Mouse (Mus musculus): ENCODE results near the gene Syndig1. TPM values are rescaled to one million over a fixed set of nuclear protein-coding genes. Genes with fewer than 3 reads are reported as not detected.

Syndig1 gene
- total and polyA plus RNA-seq, 2 experiments, result not detected

DNA sequence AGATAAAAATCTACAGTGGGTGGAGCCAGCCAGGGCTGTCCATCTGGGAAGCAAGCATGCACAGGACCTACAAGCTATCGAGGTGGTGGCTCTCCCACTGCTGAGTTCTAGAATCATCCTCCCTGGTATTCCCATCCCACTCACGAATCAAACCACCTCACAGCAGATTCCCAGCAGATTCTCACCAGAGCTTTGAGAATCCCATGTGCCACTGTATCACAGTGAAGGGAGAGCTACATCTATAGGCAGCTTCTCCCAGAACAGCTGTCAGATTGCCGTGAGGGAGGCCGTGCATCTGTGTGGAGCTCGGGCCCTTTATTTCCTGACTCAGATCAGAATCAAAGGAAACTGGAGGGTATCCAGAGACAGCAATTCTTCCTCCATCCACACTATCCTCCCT lies 101.0 kb downstream of the Syndig1 start:
- 71% methylated on average over 5 of the region's 5 CpGs for WGBS
- no peaks in the 10 kb centered on the region for H3K27me3 ChIP-seq (ENCODE audit: control insufficient read depth, insufficient read depth, low read length)
- no peaks in the 10 kb centered on the region for H3K36me3 ChIP-seq (ENCODE audit: control insufficient read depth, insufficient read depth, low read length)
- no peak overlapping the region for H3K4me3 ChIP-seq (ENCODE audit: insufficient read depth, low read depth, low read length)
- H3K9ac ChIP-seq (ENCODE audit: low read depth, low read length), result no peak overlapping the region
- H3K27ac ChIP-seq (replicated peaks; ENCODE audit: insufficient read depth, low read depth, low read length), result no peak overlapping the region
- H3K4me1 ChIP-seq (ENCODE audit: control insufficient read depth, insufficient read depth, low read length), result no peaks in the 10 kb centered on the region
- no peaks in the 10 kb centered on the region for H3K79me2 ChIP-seq (ENCODE audit: control insufficient read depth, insufficient read depth, low read length)
- DNase-seq (ENCODE audit: extremely low read depth, low read depth, low spot score), result no peak
- no peak for TF ChIP-seq POLR2A (IDR thresholded peaks at IDR 0.05; ENCODE audit: extremely low read depth, insufficient read depth, low read length)
- TF ChIP-seq CTCF (IDR thresholded peaks at IDR 0.05; ENCODE audit: low read depth, low read length), result no peak

DNA sequence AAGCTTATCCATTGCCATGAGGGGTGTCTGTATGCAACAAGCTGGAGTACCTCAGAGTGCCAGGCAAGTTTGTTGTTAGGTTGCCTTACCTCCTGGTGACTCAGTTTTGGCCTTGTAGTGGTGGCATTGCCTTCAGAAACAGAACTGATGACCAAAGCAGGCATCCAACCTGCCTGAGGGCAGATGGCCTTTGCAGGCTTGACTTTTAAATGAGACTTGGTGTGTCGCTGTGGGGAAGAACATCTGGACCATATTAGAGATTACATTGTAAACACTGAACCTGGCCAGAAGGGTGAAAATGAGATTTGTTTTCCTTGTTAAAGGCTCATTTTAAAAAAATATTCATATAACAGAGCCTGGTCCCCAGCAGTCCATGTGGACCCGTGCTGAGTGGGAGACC lies 102.1 kb downstream of the Syndig1 start:
- DNase-seq (ENCODE audit: extremely low read depth, low read depth, low spot score), result no peak
- TF ChIP-seq POLR2A (IDR thresholded peaks at IDR 0.05; ENCODE audit: extremely low read depth, insufficient read depth, low read length) (no peak), CTCF (IDR thresholded peaks at IDR 0.05; ENCODE audit: low read depth, low read length) (no peak)
- H3K4me3 ChIP-seq (ENCODE audit: insufficient read depth, low read depth, low read length), result no peak overlapping the region
- H3K79me2 ChIP-seq (ENCODE audit: control insufficient read depth, insufficient read depth, low read length), result no peaks in the 10 kb centered on the region
- H3K9ac ChIP-seq (ENCODE audit: low read depth, low read length), result no peak overlapping the region
- no peak overlapping the region for H3K27ac ChIP-seq (replicated peaks; ENCODE audit: insufficient read depth, low read depth, low read length)
- WGBS, result 84% methylated on average over 2 of the region's 2 CpGs
- no peaks in the 10 kb centered on the region for H3K36me3 ChIP-seq (ENCODE audit: control insufficient read depth, insufficient read depth, low read length)
- no peaks in the 10 kb centered on the region for H3K27me3 ChIP-seq (ENCODE audit: control insufficient read depth, insufficient read depth, low read length)
- no peaks in the 10 kb centered on the region for H3K4me1 ChIP-seq (ENCODE audit: control insufficient read depth, insufficient read depth, low read length)

DNA sequence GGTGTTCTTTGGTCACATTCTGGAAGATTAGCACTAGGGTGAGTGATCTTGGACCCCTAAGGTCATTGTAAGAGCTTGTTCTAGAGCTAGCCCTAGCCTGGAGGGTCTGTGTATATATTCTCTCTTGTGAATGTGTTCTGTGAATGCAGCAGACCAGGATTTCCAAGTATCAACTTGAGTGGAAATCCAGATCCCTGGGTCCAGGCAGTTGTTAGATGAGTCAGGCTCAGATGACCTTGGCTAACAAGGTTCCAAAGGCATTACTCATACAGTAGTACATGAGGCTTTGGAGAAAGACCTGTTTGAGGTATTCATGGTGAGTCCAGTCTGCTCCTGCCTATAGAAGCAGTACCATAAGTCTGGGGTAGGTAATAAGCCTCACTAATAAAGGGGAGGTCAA lies 103.1 kb downstream of the Syndig1 start:
- no peak overlapping the region for H3K4me3 ChIP-seq (ENCODE audit: insufficient read depth, low read depth, low read length)
- H3K27me3 ChIP-seq (ENCODE audit: control insufficient read depth, insufficient read depth, low read length), result no peaks in the 10 kb centered on the region
- H3K9ac ChIP-seq (ENCODE audit: low read depth, low read length), result no peak overlapping the region
- H3K79me2 ChIP-seq (ENCODE audit: control insufficient read depth, insufficient read depth, low read length), result no peaks in the 10 kb centered on the region
- H3K36me3 ChIP-seq (ENCODE audit: control insufficient read depth, insufficient read depth, low read length), result no peaks in the 10 kb centered on the region
- H3K4me1 ChIP-seq (ENCODE audit: control insufficient read depth, insufficient read depth, low read length), result no peaks in the 10 kb centered on the region
- no peak for DNase-seq (ENCODE audit: extremely low read depth, low read depth, low spot score)
- H3K27ac ChIP-seq (replicated peaks; ENCODE audit: insufficient read depth, low read depth, low read length), result no peak overlapping the region
- TF ChIP-seq POLR2A (IDR thresholded peaks at IDR 0.05; ENCODE audit: extremely low read depth, insufficient read depth, low read length), result no peak
- no peak for TF ChIP-seq CTCF (IDR thresholded peaks at IDR 0.05; ENCODE audit: low read depth, low read length)

DNA sequence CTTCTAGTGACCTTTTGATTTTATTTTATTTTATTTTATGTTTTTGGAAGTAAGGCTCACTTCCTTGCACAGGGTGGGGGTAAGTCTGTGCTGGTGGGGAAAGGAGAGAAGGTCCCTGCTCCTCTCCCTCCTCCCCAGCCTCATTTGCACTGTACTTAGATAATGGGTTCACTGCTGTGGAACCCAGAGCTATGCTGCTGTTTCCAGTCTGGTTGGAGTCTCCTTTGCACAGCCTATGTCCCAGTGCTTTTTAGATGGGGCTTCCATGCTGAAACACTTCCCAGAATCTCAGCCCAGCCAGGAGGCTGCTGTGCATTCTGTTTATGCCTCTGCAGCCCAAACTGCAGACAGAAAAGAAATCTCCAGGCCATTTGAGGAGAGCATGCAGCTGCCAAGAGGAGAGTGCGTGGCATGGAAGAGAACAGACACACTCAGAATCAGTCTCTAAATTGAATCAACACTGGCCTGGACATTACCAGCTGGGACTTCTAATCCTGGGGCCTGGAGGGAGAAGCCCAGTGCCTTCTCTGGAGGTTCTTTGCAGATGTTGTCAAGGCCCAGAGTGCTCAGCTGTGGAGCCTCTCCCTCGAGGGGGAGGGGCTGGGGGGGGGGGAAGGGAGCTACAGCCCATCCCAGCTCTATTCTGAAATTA lies 104.4 kb downstream of the Syndig1 start:
- Histone ChIP-seq H3K4me3 (ENCODE audit: insufficient read depth, low read depth, low read length) (no peak overlapping the region), H3K27ac (replicated peaks; ENCODE audit: insufficient read depth, low read depth, low read length) (no peak overlapping the region), H3K36me3 (ENCODE audit: control insufficient read depth, insufficient read depth, low read length) (no peaks in the 10 kb centered on the region), H3K9ac (ENCODE audit: low read depth, low read length) (no peak overlapping the region), H3K79me2 (ENCODE audit: control insufficient read depth, insufficient read depth, low read length) (no peaks in the 10 kb centered on the region), H3K4me1 (ENCODE audit: control insufficient read depth, insufficient read depth, low read length) (no peaks in the 10 kb centered on the region), H3K27me3 (ENCODE audit: control insufficient read depth, insufficient read depth, low read length) (no peaks in the 10 kb centered on the region)
- WGBS, result 40% methylated on average over 2 of the region's 2 CpGs
- TF ChIP-seq CTCF (IDR thresholded peaks at IDR 0.05; ENCODE audit: low read depth, low read length), result no peak
- no peak for TF ChIP-seq POLR2A (IDR thresholded peaks at IDR 0.05; ENCODE audit: extremely low read depth, insufficient read depth, low read length)
- DNase-seq (ENCODE audit: extremely low read depth, low read depth, low spot score), result no peak

DNA sequence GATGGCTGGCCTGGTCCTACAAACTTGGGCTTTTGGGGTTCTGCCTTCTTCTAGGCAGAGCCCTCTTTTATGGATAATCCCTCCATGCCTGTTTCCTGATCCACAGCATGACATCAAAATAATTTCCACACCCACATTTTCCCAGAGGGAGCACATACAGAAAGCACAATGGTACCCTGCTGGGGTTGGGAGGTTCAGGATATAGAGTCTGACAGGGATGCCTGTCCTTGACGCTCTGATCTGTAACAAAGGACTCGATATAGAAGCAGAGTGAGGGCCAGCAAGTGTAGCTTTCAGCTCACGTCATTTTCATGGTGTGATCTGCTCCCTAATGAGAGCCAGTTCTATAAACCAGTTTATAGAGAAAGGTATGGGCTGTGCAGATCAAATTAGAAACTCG lies 105.1 kb downstream of the Syndig1 start:
- no peaks in the 10 kb centered on the region for H3K27me3 ChIP-seq (ENCODE audit: control insufficient read depth, insufficient read depth, low read length)
- WGBS, result 56% methylated on average over 4 of the region's 4 CpGs

DNA sequence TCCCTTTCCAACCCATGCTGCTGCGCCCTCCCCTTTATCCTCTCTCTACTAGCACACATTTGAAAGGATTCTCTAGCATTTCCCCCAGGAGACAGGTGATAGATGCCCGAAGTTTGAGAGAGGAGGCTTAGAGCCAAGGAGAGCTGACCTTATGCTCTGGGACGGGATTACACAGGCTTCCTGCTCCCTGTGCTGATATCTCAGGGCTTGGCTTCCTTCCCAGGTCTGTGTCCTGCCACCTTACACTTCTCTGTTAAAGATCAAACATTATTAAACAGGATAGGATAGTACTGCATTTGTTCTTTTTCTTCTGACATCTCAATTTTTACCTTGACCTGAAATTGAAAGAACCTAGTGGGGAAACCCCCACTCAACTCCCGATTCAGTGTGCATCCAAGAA lies 109.8 kb downstream of the Syndig1 start:
- no peaks in the 10 kb centered on the region for H3K27me3 ChIP-seq (ENCODE audit: control insufficient read depth, insufficient read depth, low read length)
- no peaks in the 10 kb centered on the region for H3K36me3 ChIP-seq (ENCODE audit: control insufficient read depth, insufficient read depth, low read length)
- H3K4me1 ChIP-seq (ENCODE audit: control insufficient read depth, insufficient read depth, low read length), result no peaks in the 10 kb centered on the region
- H3K27ac ChIP-seq (replicated peaks; ENCODE audit: insufficient read depth, low read depth, low read length), result no peak overlapping the region
- peak; percentile 21 for DNase-seq (ENCODE audit: extremely low read depth, low read depth, low spot score)
- H3K9ac ChIP-seq (ENCODE audit: low read depth, low read length), result no peak overlapping the region
- no peak for TF ChIP-seq POLR2A (IDR thresholded peaks at IDR 0.05; ENCODE audit: extremely low read depth, insufficient read depth, low read length)
- no peak for TF ChIP-seq CTCF (IDR thresholded peaks at IDR 0.05; ENCODE audit: low read depth, low read length)
- no peaks in the 10 kb centered on the region for H3K79me2 ChIP-seq (ENCODE audit: control insufficient read depth, insufficient read depth, low read length)
- WGBS, result 54% methylated on average over 4 of the region's 4 CpGs
- H3K4me3 ChIP-seq (ENCODE audit: insufficient read depth, low read depth, low read length), result no peak overlapping the region

More for the DNA sequence above, 105.1 kb downstream of the Syndig1 start:
- Histone ChIP-seq H3K9ac (ENCODE audit: low read depth, low read length) (no peak overlapping the region), H3K4me3 (ENCODE audit: insufficient read depth, low read depth, low read length) (no peak overlapping the region), H3K36me3 (ENCODE audit: control insufficient read depth, insufficient read depth, low read length) (no peaks in the 10 kb centered on the region), H3K27ac (replicated peaks; ENCODE audit: insufficient read depth, low read depth, low read length) (no peak overlapping the region), H3K79me2 (ENCODE audit: control insufficient read depth, insufficient read depth, low read length) (no peaks in the 10 kb centered on the region), H3K4me1 (ENCODE audit: control insufficient read depth, insufficient read depth, low read length) (no peaks in the 10 kb centered on the region)
- DNase-seq (ENCODE audit: extremely low read depth, low read depth, low spot score), result no peak
- TF ChIP-seq CTCF (IDR thresholded peaks at IDR 0.05; ENCODE audit: low read depth, low read length) (no peak), POLR2A (IDR thresholded peaks at IDR 0.05; ENCODE audit: extremely low read depth, insufficient read depth, low read length) (no peak)

Measured in liver, adult 2 months (tissue).